Mouse (Mus musculus): ENCODE results near the gene Qser1.

The Qser1 gene

GRCm38 (mm10) chr2:104817555-104818330 is 1.2 kb upstream of the Qser1 start:
- DNase-seq, result peak in 1 of 2 experiments; percentile 2

DNA sequence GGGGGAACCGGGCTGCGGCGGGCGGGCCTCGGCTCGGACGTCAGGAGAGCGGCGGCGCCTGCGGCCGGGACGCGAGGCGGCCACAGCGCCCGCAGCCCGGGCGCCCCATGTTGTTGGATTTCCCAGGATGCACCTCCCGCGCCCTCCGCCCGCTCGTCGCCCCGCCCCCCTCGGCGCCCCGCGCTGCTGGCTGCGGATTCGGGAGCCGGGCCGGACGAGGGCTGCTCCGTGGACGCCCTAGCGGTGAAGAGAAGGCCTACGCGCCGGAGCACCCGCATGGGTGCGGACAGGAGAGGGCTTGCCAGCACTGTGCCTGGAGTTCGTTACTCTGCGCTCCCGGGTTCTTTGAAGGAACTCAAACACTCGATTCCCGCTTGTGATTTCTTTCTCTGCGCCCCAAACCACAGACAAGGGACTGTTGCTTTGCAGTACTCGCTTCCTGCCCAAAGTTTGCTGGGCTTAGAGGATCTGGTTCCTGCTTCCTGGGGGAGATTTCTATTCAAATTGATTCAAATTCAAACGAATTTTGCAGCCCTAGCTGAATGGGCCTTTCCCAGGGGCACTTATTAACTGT is 393 bp upstream of the Qser1 start:
- DNase-seq, result peak; percentile 71 to 82

GRCm38 (mm10) chr2:104815561-104816370 is 794 bp downstream of the Qser1 start:
- peak; percentile 12 to 38 for DNase-seq

GRCm38 (mm10) chr2:104814181-104814951 is 2.2 kb downstream of the Qser1 start:
- DNase-seq, result no peak

GRCm38 (mm10) chr2:104805435-104805834 is 11.1 kb downstream of the Qser1 start:
- DNase-seq, result no peak

DNA sequence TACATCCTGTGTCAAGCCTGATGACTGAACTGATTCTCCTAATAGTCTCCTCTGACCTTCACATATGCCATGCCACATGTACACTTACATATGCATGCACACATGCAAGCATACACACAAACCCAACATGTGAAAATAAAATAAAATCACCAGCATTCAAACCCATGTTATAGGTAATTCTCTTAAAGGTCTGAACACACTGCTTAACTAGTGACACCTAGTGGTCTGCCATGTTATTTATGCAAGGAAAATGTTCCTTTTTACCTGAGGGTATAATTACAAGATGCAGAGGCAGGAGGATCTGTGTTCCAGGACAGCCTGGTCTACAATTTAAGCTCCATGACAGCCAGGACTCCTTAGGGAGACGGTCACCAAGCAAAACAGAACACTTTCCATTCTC is 41.8 kb downstream of the Qser1 start:
- DNase-seq, result no peak

DNA sequence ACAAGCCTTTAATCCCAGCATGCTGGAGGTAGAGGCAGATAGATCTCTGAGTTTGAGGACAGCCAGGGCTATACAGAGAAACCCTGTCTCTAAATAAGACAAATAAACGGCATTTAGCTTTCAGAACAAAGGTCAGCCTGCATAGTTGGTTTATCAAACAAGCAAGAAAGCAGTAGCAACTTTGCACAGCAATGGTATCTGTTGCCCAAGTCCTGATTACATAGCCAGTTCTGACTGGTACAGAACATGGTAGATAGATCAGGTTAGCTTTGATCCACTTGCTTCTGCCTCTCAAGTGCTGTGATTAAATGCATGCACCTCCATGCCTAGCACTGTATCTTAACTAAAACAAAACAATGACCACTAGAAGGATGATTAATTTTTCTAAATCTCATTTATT is 47.9 kb downstream of the Qser1 start:
- no peak for DNase-seq

DNA sequence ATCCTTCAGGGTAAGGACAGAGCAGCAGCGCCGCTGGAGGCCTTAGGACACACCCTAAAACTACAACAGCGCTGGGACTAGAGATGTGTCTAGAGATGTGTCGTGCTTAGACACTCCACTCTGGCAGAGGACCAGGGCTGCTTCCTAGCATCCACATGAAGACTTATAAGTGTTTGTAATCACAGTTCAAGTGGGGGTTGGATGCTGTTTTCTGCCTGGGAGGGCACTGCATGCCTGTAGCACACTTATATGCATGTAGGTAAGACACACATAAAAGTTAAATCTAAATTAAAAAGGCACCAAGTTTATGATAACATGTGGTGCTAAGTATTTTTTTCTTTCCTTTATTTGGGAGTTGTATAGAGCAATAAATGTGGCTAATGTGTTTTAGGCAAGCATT is 52.5 kb downstream of the Qser1 start:
- no peak for DNase-seq

- no peak for DNase-seq
These were observed 53.3 kb downstream of the Qser1 start for GRCm38 (mm10) chr2:104763134-104763703.

DNA sequence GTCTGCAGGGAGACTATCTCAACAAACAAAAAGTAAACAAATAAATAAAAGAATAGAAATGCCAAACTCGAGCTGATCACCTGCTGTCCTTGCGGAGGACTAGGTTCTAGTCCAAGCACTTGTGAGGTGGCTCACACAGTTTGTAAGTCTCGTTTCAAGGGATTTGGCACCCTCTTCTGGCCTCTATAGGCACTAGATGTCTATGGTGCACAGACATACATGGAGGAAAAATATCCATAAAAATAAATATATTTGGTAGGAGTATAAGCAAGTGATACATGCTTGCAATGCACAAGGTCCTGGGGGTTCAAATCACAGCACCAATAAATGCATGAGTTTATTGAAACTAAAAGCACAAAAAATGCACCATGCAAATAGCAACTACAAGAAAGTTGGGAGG is 65.9 kb downstream of the Qser1 start:
- DNase-seq, result no peak

- DNase-seq, result no peak
These were observed 67.8 kb downstream of the Qser1 start for GRCm38 (mm10) chr2:104748652-104749183.

DNA sequence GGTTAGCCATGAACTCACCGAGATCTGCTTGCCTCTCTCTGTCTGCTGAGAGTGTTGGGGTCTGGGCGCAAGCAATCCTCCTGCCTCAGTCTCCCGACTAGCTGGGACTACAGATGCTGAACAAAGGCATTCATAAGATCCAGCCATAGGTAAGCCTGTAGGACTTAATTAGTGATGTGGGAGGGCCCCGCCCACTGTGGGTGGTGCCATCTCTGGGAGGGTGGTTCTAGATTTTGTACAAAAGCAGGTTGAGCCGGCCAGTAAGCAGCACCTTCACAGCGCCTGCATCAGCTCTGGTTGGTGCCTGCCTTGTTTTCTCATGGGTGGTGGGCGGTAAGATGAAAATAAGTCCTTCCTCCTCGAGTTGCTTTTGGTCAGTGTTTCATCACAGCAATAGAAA is 70.3 kb downstream of the Qser1 start:
- no peak for DNase-seq

GRCm38 (mm10) chr2:104743971-104744370 is 72.6 kb downstream of the Qser1 start:
- no peak for DNase-seq

GRCm38 (mm10) chr2:104743160-104743559 is 73.4 kb downstream of the Qser1 start:
- DNase-seq, result no peak

DNA sequence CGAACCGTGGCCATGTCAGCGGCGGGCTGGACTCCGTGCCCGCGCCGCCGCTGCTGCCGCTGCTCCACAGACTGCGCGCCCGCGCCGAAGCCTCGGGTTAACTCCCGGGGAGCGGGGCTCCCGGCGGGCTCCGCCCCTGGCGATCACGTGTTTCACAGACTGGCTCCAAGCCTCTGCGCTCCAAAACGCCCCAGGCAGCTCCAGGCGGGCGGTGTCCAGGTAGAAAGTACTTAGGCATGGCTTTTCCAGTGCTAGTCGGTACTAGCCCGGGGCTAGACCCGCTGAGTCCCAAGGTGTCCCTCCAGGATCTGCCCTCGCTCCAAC is 73.9 kb downstream of the Qser1 start, which contains the start of gene Depdc7:
Gene Depdc7, minus strand, starts transcription at position 138 of the 324 bp plus-strand sequence.
- peak; percentile 66 to 82 for DNase-seq

DNA sequence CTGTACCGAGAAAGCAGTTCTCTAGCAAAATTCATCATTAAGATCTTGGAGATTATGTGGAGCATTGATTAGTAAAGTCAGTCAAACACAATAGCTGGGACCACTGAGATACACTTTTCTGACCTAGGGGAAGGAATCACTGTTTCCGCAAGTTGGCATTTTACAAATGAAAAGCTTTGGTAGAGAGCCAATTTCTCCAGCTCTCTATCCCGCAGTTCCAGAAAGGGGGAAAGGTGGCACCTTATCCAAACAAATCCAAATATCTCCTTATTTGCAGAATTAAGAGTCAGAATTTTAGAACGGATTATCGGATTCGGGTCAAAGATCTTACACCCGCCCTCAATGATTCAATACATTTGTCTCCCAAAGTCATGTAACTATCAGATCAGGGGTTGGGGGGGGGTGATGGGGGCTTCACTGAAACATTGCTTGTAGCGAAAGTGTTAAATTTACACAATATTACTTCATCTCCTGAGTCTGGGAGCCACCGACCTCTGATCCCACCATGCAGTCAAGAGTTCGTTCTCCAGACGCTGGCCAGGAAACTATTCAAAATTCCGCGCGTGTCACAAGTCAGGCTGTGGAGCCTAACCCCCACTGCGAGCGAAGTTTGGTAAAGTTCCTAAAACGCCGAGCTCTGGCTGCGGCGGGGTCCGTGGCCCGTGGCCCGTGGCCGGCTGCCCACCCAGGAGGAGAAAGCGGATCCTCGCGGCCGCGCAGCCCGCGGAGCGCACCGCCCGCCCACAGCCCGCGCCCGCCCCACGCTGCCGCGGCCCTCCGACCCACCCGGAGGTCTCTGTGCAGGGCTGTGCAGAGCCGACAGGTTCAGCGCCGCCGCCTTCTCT is 74.4 kb downstream of the Qser1 start:
- no peak for DNase-seq

DNA sequence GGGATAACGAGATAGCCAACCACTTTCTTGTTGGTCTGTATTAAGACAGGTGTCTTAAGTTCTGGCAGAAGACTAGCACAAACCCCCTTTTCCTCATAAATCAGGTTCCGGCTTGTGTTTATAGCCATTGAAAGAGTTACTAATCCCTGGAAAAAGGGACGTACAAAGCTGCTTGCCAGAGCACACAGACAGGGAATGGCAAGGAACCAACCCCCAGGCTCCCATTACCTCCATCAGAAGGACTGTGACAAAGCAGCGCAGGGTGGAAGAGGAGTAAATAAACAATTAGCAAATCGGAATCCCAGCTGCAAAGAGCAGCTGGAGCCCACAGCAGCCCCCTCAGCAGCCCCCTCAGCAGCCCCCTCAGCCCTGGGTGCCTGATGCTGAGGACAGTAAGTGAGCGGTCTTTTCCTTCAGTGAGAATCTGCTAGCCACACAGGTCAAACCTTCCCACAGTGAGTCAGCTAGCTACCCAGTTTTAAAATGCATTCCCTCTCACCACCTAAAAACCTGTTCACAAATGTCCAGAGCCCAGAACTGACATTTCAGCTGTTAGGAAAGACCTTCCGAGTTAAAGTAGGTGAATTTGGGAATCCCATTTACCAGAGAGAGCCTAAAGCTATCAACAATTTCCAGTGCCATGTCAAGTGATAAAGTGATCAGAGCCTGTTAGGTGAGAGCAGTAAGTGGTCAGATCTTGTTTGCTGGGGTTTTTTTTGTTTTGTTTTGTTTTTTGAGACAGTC is 75.4 kb downstream of the Qser1 start:
- DNase-seq, result no peak

- DNase-seq, result no peak
These were observed 76.2 kb downstream of the Qser1 start for GRCm38 (mm10) chr2:104740248-104740949.

- no peak for DNase-seq
These were observed 76.9 kb downstream of the Qser1 start for GRCm38 (mm10) chr2:104739691-104740090.

GRCm38 (mm10) chr2:104736241-104736640 is 80.3 kb downstream of the Qser1 start:
- no peak for DNase-seq
